Mouse (Mus musculus) limb, embryonic 12.5 days (tissue): ENCODE measurements around the gene Ddx54. TPM values are rescaled to one million over a fixed set of nuclear protein-coding genes. Genes with fewer than 3 reads are reported as not detected.
A peak's percentile ranks its signal among the peaks of the same experiment; 100 is the strongest.

Experiments
- ATAC-seq: fragments of 200-750 bp; cut with Nextera tagmentation; 2 replicates; pipeline ENCODE4 v1.8.0; 2017; ENCODE audit warnings: low read depth, moderate TSS enrichment; ENCODE audit not compliant: insufficient number of reproducible peaks, insufficient read depth, low FRiP score, low TSS enrichment
- H3K27ac ChIP-seq: fragments of 300-500 bp; sonication (generic); 2 replicates; pipeline ENCODE4 v1.5.1; 2016; ENCODE audit warnings: mild to moderate bottlenecking, moderate library complexity
- H3K27me3 ChIP-seq: fragments of 300-500 bp; sonication (generic); 2 replicates; pipeline ENCODE4 v1.6.1; 2016; ENCODE audit warnings: mild to moderate bottlenecking, moderate library complexity
- H3K36me3 ChIP-seq: fragments of 300-500 bp; sonication (generic); 2 replicates; pipeline ENCODE4 v1.6.1; 2016; ENCODE audit warnings: mild to moderate bottlenecking, moderate library complexity
- H3K4me1 ChIP-seq: fragments of 300-500 bp; sonication (generic); replicated peaks from 2 replicates; pipeline ENCODE4 v1.6.1; 2016
- H3K4me2 ChIP-seq: fragments of 300-500 bp; sonication (generic); 2 replicates; pipeline ENCODE4 v1.6.1; 2016; ENCODE audit warnings: mild to moderate bottlenecking, moderate library complexity
- H3K4me3 ChIP-seq: fragments of 300-500 bp; sonication (generic); replicated peaks from 2 replicates; pipeline ENCODE4 v1.5.1; 2016; ENCODE audit warnings: mild to moderate bottlenecking
- H3K9ac ChIP-seq: fragments of 300-500 bp; sonication (generic); replicated peaks from 2 replicates; pipeline ENCODE4 v1.6.1; 2016; ENCODE audit warnings: mild to moderate bottlenecking, moderate library complexity
- H3K9me3 ChIP-seq: fragments of 300-500 bp; sonication (generic); 2 replicates; pipeline ENCODE4 v1.6.1; 2016; ENCODE audit warnings: mild to moderate bottlenecking, moderate library complexity
- WGBS: fragments of 180-500 bp; shearing (Covaris S2); methylation state at CpG from one replicate; pipeline ENCODE4 v1.1.7; 2016; 5-methylcytosine and 5-hydroxymethylcytosine counted together
- polyA plus RNA-seq: library from polyadenylated mRNA; unstranded; fragments of >200 nt; fragmentation: Nextera tagmentation; extraction: Ambion mirVana; gene quantifications from 2 replicates; pipeline ENCODE4 v1.2.1, GENCODE M21; 2016

Ddx54 gene
- polyA plus RNA-seq, 1 experiment from 2014 or later, result 50.3 TPM

DNA sequence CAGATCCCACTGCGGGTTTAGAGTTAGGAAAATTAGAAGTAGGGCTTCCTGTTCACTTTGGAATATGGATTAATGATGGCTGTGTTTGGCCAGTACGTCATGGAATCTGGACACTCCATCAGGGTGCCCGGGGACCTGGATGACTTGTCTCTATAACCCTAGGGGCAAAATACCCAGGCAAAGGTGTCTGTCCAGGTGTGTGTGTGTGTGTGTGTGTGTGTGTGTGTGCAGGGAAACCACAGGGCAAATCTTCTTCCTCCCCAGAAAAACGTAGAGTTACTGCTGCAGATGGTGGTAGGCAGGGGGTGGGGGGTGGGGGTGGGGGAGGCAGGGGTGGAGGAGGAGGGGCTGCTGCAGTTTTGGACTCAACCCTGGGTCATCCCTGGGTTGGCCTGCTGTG, 34.8 kb downstream of the Ddx54 start:
- H3K27ac ChIP-seq, result no peak overlapping the region
- H3K36me3 ChIP-seq, result no peaks in the 10 kb centered on the region
- peaks cover 74% of the 10 kb centered on the region for H3K27me3 ChIP-seq
- no peak overlapping the region for H3K4me2 ChIP-seq
- no peak for ATAC-seq
- H3K9ac ChIP-seq, result no peak overlapping the region
- 74% methylated on average over 4 of the region's 4 CpGs for WGBS
- H3K4me1 ChIP-seq, result peaks cover 10% of the 10 kb centered on the region
- no peaks in the 10 kb centered on the region for H3K9me3 ChIP-seq
- no peak overlapping the region for H3K4me3 ChIP-seq

DNA sequence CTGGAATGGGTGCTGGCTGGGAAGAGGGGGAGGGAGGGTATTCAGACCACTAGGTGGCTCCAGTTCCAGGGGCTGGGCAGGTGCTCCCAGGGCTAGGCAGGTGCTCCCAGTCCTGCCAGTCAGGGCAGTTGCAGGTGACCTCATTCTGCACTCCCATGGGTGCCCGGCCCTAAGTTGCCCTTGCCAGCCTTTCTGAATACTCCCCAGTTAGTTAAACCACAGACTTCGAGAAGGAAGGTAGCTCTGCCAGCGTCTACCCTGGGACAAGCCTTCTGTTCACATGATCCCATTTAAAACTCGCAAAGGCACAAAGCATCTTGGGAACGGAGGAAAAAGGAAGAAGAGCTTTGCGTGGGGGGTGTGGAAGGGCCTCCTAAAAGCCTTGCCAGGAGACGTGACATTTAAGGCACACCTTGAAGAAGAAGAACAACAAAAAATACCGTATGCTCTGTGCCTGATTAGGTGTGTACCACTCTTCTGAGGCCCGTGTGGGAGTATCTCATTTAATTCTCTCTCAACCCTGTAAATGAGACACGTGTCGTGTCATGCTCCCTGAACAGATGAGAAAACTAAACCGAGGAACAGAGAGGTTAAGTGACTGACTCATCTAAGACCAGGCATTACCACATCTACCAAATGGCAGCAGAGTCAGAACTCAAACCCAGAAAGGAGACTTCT, 35.4 kb downstream of the Ddx54 start:
- Histone ChIP-seq H3K4me2 (no peak overlapping the region), H3K9me3 (no peaks in the 10 kb centered on the region), H3K27ac (no peak overlapping the region), H3K9ac (no peak overlapping the region), H3K4me1 (peaks cover 10% of the 10 kb centered on the region), H3K4me3 (no peak overlapping the region), H3K27me3 (peaks cover 80% of the 10 kb centered on the region), H3K36me3 (no peaks in the 10 kb centered on the region)
- ATAC-seq, result no peak
- 40% methylated on average over 12 of the region's 12 CpGs for WGBS

DNA sequence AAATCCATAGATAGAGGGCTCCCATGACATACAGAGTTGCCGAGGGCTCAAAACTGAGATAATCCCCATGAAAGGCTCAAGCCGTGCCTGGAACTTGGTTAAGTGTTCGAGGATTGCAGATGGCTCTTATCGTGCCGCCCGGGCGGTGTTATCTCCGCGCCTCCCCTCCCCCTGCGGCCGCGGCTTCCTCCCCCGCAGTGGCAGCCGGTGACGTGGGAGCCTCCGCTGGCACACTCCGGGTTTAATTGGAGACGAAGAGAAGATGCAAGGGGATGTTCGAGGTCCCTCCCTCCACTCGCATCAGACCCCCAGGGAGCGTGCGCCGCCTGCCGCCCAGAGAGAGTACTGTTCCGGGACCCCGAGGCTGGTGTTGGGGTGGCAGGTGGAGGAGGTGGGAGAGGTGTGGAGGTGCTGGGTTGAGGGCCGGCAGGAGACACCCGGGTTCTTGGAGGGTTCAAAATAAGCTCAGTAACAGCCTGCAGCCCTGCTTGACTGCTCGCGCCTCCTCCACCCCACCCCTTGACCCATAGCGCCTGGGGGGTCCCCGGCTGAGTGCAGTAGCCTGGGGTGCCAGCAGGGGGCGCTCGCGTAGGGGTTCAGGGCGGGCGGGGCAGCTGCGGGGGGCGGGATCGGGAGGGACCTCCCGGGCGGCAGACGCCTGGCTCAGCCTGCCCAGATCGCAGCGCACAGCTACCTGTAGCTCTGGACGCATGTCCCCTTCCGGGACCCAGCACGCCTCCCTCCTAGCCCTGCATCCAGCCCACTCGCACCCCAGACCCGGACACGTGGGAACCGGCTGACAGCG, 36.2 kb downstream of the Ddx54 start, which contains the start of gene Rasal1:
Rasal1 (plus strand) TSS at position 244 of the 805 bp plus-strand sequence.
- Histone ChIP-seq H3K4me2 (peak within 1 kb of the TSS; percentile 47), H3K9me3 (no peaks in the 10 kb centered on the region), H3K27me3 (peaks cover 88% of the 10 kb centered on the region), H3K4me3 (peak within 1 kb of the TSS; percentile 24), H3K9ac (no peak within 1 kb of the TSS), H3K4me1 (peaks cover 10% of the 10 kb centered on the region), H3K27ac (no peak within 1 kb of the TSS), H3K36me3 (no peaks in the 10 kb centered on the region)
- ATAC-seq, result peak; percentile 40; the same call in 1 of the 2 replicates
- WGBS, result 1% methylated on average over 50 of the region's 53 CpGs

DNA sequence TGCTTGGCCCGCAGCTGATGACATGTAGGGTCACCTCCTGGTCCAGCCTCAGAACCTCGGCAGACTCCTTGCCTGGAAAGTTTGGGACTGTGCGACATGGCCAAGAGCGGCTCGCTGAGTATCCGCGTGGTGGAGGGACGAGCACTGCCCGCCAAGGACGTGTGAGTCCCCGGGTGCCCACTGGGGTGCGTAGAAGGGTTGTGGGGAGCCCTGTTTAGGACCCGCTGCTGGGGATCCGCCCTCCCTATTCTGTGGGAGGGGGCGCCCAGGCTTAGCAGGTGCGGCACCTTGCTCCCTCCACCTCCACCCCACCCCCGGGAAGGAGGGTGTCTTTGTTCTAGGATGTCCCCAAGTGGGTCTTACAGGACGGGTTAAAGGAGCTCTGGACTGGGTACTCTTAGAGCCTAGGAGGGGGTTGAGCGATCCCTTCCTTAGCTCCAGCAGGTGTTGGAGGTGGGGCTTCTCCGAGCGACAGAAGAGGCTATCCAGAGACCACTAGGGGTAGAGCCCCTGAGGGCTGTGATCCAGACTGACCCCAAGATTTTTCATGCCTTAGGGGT, 36.9 kb downstream of the Ddx54 start:
- peaks cover 81% of the 10 kb centered on the region for H3K27me3 ChIP-seq
- H3K4me1 ChIP-seq, result peaks cover 10% of the 10 kb centered on the region
- H3K9me3 ChIP-seq, result no peaks in the 10 kb centered on the region
- no peak overlapping the region for H3K9ac ChIP-seq
- H3K4me2 ChIP-seq, result peak overlapping the region; percentile 47
- H3K36me3 ChIP-seq, result no peaks in the 10 kb centered on the region
- H3K27ac ChIP-seq, result no peak overlapping the region
- 7% methylated on average over 21 of the region's 21 CpGs for WGBS
- ATAC-seq, result peak; percentile 39; the same call in 1 of the 2 replicates
- peak overlapping the region; percentile 24 for H3K4me3 ChIP-seq

DNA sequence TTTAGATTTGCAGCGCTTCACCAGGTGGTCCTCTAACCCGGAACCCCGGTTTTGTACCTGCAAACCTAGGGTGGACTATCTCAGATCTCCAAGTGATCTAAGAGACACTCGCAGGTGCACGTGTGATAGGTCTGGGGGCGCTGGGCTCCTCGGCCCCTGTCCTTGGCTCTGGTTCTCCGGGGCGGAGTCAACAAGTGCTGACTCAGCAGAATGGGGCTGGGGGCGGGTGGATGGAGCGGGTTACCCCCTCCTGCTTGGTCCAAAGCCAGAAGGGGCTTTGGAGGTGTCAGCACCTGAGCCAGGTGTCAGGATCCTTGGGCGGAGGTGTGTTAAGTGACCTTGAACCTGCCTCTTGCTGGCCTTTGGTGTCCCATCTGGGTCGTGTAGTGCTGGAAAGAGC, 37.4 kb downstream of the Ddx54 start:
- Histone ChIP-seq H3K4me3 (no peak overlapping the region), H3K27ac (no peak overlapping the region), H3K9ac (no peak overlapping the region), H3K4me2 (no peak overlapping the region), H3K4me1 (peaks cover 10% of the 10 kb centered on the region), H3K27me3 (peaks cover 82% of the 10 kb centered on the region), H3K9me3 (no peaks in the 10 kb centered on the region), H3K36me3 (no peaks in the 10 kb centered on the region)
- ATAC-seq, result no peak
- WGBS, result 20% methylated on average over 13 of the region's 13 CpGs

DNA sequence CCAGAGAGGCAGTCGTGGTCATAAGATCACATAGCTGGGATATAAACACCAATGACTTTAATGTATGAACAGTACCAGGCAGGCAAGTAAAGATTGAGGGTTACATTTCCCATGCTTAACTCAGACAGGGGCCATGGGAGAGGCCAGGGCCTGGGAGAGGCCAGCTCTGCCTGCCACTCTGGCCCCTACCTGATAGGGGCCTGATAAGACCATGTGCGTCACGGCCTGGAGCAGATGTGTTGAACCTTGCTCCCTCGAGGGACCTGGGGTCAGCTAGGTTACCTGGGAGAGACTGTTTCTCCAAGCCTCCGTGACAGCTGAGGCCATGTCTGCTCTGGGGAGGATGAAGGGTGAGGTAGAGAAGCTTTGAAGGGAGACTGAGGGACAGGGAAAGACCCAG, 38.7 kb downstream of the Ddx54 start:
- Histone ChIP-seq H3K4me3 (no peak overlapping the region), H3K36me3 (no peaks in the 10 kb centered on the region), H3K27me3 (peaks cover 84% of the 10 kb centered on the region), H3K4me1 (peaks cover 10% of the 10 kb centered on the region), H3K9me3 (no peaks in the 10 kb centered on the region), H3K27ac (no peak overlapping the region), H3K4me2 (no peak overlapping the region), H3K9ac (no peak overlapping the region)
- WGBS, result 74% methylated on average over 5 of the region's 5 CpGs
- no peak for ATAC-seq

DNA sequence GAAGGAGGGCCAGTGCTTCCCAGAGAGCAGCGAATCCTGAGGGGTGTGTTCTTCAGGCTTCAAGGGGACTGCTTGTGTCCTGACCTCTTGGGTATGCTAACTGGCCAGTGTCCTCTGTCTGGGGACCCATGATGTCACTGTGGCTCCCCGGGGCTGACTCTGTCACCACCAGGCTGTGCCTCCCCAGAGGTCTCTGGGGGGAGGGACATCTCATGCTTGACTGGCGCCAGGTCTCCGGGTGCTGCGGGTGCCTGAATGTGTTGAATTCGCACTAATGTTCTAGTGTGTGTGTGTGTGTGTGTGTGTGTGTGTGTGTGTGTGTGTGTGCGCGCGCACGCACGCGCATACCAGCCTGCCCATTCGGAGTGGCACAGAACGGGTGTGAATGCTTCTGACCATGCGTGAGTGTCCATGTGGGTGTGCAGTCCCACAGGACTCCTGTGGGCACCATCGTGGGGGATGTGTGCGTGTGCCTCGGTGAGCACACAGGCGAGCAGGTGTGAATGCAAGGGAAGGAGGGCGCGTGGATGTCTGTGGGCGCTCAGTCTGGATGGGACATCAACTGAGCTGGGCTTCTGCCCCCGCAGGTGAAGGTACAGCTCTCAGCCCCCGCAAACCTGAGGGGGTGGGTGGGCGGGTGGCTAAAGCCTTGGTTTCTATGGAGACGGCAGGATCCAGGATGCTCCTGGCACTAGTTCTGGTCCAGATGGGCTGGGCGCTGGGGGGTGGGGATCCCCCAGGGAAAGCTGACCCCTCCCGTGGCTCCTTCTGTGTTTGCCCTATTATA, 40.6 kb downstream of the Ddx54 start:
- ATAC-seq, result no peak
- Histone ChIP-seq H3K4me1 (peaks cover 10% of the 10 kb centered on the region), H3K9ac (0 out of 2 replicates have a peak overlapping the region, but pooled peaks have one; percentile 8), H3K4me2 (no peak overlapping the region), H3K27me3 (peaks cover 72% of the 10 kb centered on the region), H3K4me3 (no peak overlapping the region), H3K9me3 (no peaks in the 10 kb centered on the region), H3K27ac (no peak overlapping the region), H3K36me3 (no peaks in the 10 kb centered on the region)
- WGBS, result 79% methylated on average over 28 of the region's 28 CpGs

DNA sequence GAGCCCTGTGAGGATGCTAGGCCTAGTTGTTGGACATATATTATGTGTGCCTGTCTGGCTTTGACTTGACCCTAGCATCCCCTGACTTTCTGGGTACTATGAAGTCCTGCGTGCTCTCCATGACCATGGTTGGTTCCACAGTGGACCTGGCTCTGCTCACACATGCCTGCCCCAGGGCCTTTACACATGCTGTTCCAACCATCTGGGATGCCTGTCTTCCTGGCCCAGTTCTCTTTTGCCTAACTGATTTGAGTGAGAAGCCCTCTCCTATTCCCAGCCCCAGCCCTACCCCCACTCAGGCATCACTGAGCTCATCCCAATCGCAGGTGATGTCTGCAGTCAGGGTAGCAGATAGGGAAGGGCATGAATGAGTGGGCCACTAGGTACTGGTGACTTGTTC, 41.3 kb downstream of the Ddx54 start:
- H3K27me3 ChIP-seq, result peaks cover 64% of the 10 kb centered on the region
- 88% methylated on average over 2 of the region's 2 CpGs for WGBS
- no peak overlapping the region for H3K9ac ChIP-seq
- H3K4me3 ChIP-seq, result no peak overlapping the region
- H3K9me3 ChIP-seq, result no peaks in the 10 kb centered on the region
- no peak overlapping the region for H3K4me2 ChIP-seq
- H3K36me3 ChIP-seq, result no peaks in the 10 kb centered on the region
- H3K27ac ChIP-seq, result no peak overlapping the region
- ATAC-seq, result no peak
- H3K4me1 ChIP-seq, result peaks cover 5% of the 10 kb centered on the region

DNA sequence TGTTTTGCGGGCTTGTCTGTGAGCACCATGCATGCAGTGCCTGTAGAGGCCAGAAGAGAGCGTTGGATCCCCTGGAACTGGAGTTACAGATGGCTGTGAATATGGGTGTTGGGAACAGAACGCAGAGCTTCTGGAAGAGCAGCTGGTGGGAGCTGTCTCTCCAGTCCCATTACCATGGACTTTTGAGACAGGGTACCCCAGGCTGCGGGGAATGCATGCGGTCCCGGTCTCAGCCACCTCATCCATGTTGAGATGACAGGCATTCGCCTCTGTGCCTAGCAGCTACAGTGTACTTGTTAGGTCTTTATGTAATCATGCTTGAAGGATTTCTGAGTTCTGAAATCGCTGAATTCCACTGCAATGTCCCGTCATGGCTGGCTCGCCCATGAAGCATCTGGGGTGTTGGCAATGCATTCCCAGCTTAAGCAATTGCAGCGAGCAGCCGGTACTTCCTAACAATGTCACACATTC, 43.8 kb downstream of the Ddx54 start:
- Histone ChIP-seq H3K4me3 (no peak overlapping the region), H3K4me2 (no peak overlapping the region), H3K4me1 (no peaks in the 10 kb centered on the region), H3K9me3 (no peaks in the 10 kb centered on the region), H3K27ac (no peak overlapping the region), H3K27me3 (peaks cover 56% of the 10 kb centered on the region), H3K9ac (no peak overlapping the region), H3K36me3 (no peaks in the 10 kb centered on the region)
- 85% methylated on average over 12 of the region's 12 CpGs for WGBS
- no peak for ATAC-seq

DNA sequence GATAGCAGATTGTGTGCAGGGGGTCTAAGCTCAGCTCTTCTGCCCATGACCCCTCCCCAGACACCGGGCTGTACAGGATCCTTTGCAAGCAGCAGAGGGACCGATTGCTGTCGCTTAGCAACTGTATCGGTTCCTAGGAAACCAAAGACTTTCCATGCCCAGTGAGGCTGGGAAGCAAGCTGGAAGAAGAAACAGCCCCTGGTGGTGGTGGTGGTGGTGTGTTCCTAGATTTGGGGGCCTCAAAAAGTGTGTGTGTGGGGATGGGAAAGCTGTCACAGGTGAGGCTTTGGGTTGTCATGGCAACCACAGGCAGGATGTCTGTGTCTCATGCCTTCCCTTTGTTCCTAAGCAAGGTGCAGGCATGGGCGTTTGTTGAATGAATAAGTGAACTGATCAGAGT, 48.3 kb downstream of the Ddx54 start:
- Histone ChIP-seq H3K4me2 (no peak overlapping the region), H3K27ac (no peak overlapping the region), H3K4me3 (no peak overlapping the region), H3K9ac (no peak overlapping the region), H3K36me3 (no peaks in the 10 kb centered on the region), H3K27me3 (peaks cover 57% of the 10 kb centered on the region), H3K4me1 (no peaks in the 10 kb centered on the region), H3K9me3 (no peaks in the 10 kb centered on the region)
- 67% methylated on average over 5 of the region's 5 CpGs for WGBS
- ATAC-seq, result no peak

DNA sequence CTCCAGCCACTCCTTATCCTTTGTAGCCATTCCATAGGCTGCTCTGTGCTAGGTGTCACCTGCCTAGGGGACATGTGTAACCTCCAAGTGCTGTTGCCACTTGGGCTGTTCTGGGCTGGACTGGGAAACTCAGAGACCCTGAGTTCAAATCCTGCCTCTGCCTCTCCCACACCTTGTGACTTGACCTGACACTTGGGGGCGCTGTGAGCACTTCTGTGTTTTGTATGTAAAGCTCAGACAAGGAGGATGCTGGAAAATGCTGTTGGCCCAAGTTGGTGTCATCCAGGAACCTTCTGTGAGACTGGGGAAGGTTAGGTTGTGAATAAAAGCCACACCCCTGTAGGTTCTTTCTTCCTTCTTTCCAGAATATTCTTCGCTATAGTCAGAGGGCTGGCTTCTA, 52.3 kb downstream of the Ddx54 start:
- 56% methylated on average over 2 of the region's 2 CpGs for whole genome bisulfite sequencing

More for the DNA sequence above, 52.3 kb downstream of the Ddx54 start:
- ATAC-seq, result no peak
- Histone ChIP-seq H3K27me3 (peaks cover 61% of the 10 kb centered on the region), H3K9me3 (no peaks in the 10 kb centered on the region), H3K36me3 (no peaks in the 10 kb centered on the region), H3K9ac (no peak overlapping the region), H3K4me1 (no peaks in the 10 kb centered on the region), H3K4me3 (no peak overlapping the region), H3K4me2 (no peak overlapping the region), H3K27ac (no peak overlapping the region)
